Mouse (Mus musculus): ENCODE measurements at regions not wholly inside any gene's neighbourhood (a gene's known extent, or its start where the extent isn't known, plus 50 kb on each side); places are given as distances from the start of the nearest gene placed in this dataset.

GRCm38 (mm10) chr9:117744906-117745305, 115.2 kb upstream of the Rbms3 start:
- no peak for TF ChIP-seq CTCF (IDR thresholded peaks at IDR 0.05; ENCODE audit: low read depth)
- no peak for TF ChIP-seq EP300 (optimal IDR thresholded peaks at IDR 0.05)

Data from stomach, postnatal 0 days (tissue).